Mouse (Mus musculus) liver, embryonic 15.5 days (tissue): Measurements from ENCODE around the gene Gadl1. TPM values are rescaled to one million over a fixed set of nuclear protein-coding genes. Genes with fewer than 3 reads are reported as not detected.

Experiments used
- ATAC-seq: fragments of 200-750 bp; cut with Nextera tagmentation; 2 replicates; pipeline ENCODE4 v1.8.0; 2017; ENCODE audit warnings: moderate number of reproducible peaks, mild to moderate bottlenecking, moderate library complexity; ENCODE audit not compliant: insufficient read depth
- H3K27ac ChIP-seq: fragments of 300-500 bp; sonication (generic); replicated peaks from 2 replicates; pipeline ENCODE4 v1.5.1; 2015; ENCODE audit warnings: mild to moderate bottlenecking, inconsistent platforms
- H3K27me3 ChIP-seq: fragments of 300-500 bp; sonication (generic); 2 replicates; pipeline ENCODE4 v1.6.1; 2015; ENCODE audit warnings: mild to moderate bottlenecking, inconsistent platforms
- H3K36me3 ChIP-seq: fragments of 300-500 bp; sonication (generic); replicated peaks from 2 replicates; pipeline ENCODE4 v1.6.1; 2015; ENCODE audit warnings: moderate library complexity, mild to moderate bottlenecking, inconsistent platforms
- H3K4me1 ChIP-seq: fragments of 300-500 bp; sonication (generic); replicated peaks from 2 replicates; pipeline ENCODE4 v1.6.1; 2015; ENCODE audit warnings: inconsistent platforms
- H3K4me2 ChIP-seq: fragments of 300-500 bp; sonication (generic); 2 replicates; pipeline ENCODE4 v1.6.1; 2015; ENCODE audit warnings: moderate library complexity, mild to moderate bottlenecking, inconsistent platforms
- H3K4me3 ChIP-seq: fragments of 300-500 bp; sonication (generic); replicated peaks from 2 replicates; pipeline ENCODE4 v1.5.1; 2015; ENCODE audit warnings: mild to moderate bottlenecking, inconsistent platforms
- H3K9ac ChIP-seq: fragments of 300-500 bp; sonication (generic); 2 replicates; pipeline ENCODE4 v1.6.1; 2015; ENCODE audit warnings: moderate library complexity, mild to moderate bottlenecking, inconsistent platforms
- H3K9me3 ChIP-seq: fragments of 300-500 bp; sonication (generic); replicated peaks from 2 replicates; pipeline ENCODE4 v1.6.1; 2016; ENCODE audit warnings: inconsistent platforms
- WGBS: fragments of 180-500 bp; shearing (Covaris S2); methylation state at CpG from one replicate; pipeline ENCODE4 v1.1.7; 2015; ENCODE audit warnings: mixed read lengths; ENCODE audit not compliant: insufficient replicate concordance; 5-methylcytosine and 5-hydroxymethylcytosine counted together
- polyA plus RNA-seq: library from polyadenylated mRNA; unstranded; fragments of >200 nt; fragmentation: Nextera tagmentation; extraction: Ambion mirVana; gene quantifications from 2 replicates; pipeline ENCODE4 v1.2.1, GENCODE M21; 2015

The Gadl1 gene
- polyA plus RNA-seq, 1 experiment from 2014 or later: 0.35 TPM

DNA sequence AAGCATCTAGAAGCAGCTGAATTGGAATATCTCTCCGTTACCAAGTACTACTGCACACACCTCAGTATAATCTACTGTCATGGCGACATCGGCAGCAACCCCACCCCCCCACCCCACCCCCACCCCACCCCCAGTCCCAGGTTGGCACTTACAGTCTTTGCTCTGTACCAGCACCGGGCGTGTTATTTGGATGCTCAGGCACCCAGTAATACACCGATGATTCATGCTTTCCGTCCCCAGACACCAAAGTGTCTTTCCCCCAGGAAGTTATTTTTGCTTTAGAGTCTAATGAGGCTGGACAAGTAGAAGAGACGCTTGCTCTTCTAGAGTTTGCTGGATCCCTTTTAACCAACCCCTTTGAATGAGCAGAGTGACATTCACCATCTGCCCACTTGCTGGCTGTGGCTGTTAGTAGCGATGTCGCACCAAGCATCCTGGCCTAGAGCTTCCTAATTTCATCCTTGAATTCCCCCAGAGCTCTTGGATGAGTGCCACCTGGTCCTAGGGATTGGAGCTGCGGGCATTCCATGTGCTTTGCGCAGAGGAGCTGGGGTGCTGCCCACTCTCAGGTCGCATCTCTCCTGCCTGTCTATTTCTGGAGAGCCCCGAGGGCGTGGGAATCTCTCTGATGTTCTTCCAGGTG is 68.5 kb downstream of the Gadl1 start:
- Histone ChIP-seq H3K4me1 (no peaks in the 10 kb centered on the region), H3K4me3 (no peak overlapping the region), H3K27ac (no peak overlapping the region), H3K9me3 (0 out of 2 replicates have a peak, but pooled peaks cover 3% of the 10 kb centered on the region), H3K36me3 (no peaks in the 10 kb centered on the region), H3K27me3 (no peaks in the 10 kb centered on the region), H3K4me2 (no peak overlapping the region), H3K9ac (no peak overlapping the region)
- 77% methylated on average over 15 of the region's 15 CpGs for WGBS
- ATAC-seq: no peak

DNA sequence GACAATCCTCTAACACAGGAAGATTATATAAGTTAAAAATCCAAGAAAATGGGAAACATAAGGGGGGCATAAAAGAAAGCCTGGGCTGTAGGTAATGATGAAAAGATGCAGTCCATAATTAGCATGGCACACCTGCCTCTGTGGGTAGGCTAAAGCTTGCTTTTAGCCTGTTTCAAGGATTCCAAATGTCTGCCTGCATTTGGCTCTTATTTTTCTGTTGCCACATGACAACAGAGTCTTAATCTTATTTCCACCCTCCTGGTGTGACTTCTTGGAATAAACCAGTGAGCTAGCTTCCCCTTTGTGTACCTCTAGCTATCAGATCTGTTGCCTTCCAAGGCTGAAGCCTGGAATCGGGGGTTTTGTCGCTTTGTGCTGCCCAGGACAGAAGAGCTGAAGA is 69.2 kb downstream of the Gadl1 start:
- H3K36me3 ChIP-seq: no peaks in the 10 kb centered on the region
- 0 out of 2 replicates have a peak, but pooled peaks cover 3% of the 10 kb centered on the region for H3K9me3 ChIP-seq
- H3K4me1 ChIP-seq: no peaks in the 10 kb centered on the region
- H3K27ac ChIP-seq: no peak overlapping the region
- no peak overlapping the region for H3K4me2 ChIP-seq
- no peaks in the 10 kb centered on the region for H3K27me3 ChIP-seq
- no peak overlapping the region for H3K4me3 ChIP-seq
- 39% methylated on average over 2 of the region's 2 CpGs for WGBS
- H3K9ac ChIP-seq: no peak overlapping the region
- no peak for ATAC-seq

DNA sequence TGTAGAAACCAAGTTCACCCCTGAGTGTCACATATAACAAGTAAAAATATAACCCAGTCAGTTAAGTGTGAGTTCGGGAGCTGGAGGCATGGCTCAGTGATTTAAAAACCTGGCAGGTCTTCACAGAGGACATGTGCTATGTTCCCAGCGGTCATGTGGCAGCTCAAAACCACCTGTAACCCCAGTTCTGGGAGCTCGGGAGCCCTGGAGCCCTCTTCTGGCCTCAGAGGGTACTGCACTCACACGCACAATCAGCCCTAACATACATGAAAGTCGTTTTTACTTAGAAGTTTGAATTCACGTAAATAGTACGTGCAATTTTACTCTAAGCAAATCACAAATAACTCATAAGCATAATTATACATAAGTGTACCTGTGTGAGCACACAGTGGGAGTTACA is 81.4 kb downstream of the Gadl1 start:
- Histone ChIP-seq H3K27me3 (no peaks in the 10 kb centered on the region), H3K4me2 (no peak overlapping the region), H3K9ac (no peak overlapping the region), H3K9me3 (no peaks in the 10 kb centered on the region), H3K36me3 (no peaks in the 10 kb centered on the region), H3K27ac (no peak overlapping the region), H3K4me1 (no peaks in the 10 kb centered on the region), H3K4me3 (no peak overlapping the region)
- WGBS: 75% methylated on average over 7 of the region's 7 CpGs
- no peak for ATAC-seq

DNA sequence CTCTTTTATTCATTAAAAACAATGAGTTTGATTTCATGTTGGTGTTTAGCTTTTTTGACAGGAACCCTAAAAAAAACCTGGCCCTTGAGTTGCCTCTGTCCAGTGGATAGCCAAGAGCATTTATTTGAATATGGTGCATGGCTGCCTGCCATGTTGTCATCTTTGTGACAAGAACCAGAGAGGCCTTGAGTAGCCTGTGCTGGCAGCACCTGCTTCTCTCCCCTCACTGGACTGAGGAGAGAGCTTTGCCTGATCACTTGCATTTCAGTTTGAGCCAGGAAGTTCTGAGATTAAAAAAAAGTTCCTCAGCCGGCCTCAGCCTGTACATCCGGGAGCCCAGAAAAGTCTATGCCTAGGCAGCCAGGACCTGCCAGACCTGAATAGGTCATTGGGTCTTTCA is 85.5 kb downstream of the Gadl1 start:
- Histone ChIP-seq H3K9ac (no peak overlapping the region), H3K4me1 (no peaks in the 10 kb centered on the region), H3K4me2 (no peak overlapping the region), H3K36me3 (no peaks in the 10 kb centered on the region), H3K27ac (no peak overlapping the region), H3K9me3 (no peaks in the 10 kb centered on the region), H3K4me3 (no peak overlapping the region), H3K27me3 (no peaks in the 10 kb centered on the region)
- ATAC-seq: no peak
- 62% methylated on average over 2 of the region's 2 CpGs for WGBS

DNA sequence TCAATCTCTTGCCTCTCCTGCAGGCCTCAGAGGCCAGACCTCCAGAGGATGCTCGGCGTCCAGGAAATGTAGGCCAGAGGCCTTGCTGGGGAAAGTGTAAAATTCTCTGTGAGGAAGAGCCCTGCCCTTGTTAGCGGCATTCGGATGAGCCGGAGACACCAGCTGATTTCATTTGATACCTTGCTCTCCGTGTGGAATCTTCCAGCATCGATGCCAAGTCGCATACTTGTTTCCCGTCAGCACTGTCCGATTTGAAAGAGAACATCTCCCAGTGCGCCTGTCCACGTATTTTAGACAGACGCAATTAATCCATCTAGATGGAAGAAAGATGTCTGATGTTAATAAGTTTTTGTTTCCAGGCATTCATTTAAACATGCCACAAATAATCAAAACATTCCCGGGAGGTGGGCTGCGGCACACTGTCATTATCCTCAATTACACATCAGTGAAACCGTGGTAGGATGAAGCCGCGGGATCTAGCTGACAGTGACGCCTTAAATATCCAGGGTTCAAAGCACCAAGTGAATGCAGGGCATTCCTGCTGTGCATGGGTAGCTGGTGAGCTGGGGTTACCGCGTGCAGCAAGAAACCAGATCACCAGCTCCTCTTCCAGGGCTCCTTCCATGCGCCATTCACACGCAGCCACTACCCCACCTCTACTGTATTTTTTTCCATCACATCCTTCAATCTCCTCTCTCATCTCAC is 86.8 kb downstream of the Gadl1 start:
- Histone ChIP-seq H3K4me3 (no peak overlapping the region), H3K9me3 (no peaks in the 10 kb centered on the region), H3K4me2 (no peak overlapping the region), H3K27ac (no peak overlapping the region), H3K9ac (no peak overlapping the region), H3K27me3 (no peaks in the 10 kb centered on the region), H3K4me1 (no peaks in the 10 kb centered on the region), H3K36me3 (no peaks in the 10 kb centered on the region)
- ATAC-seq: no peak
- WGBS: 79% methylated on average over 23 of the region's 23 CpGs

DNA sequence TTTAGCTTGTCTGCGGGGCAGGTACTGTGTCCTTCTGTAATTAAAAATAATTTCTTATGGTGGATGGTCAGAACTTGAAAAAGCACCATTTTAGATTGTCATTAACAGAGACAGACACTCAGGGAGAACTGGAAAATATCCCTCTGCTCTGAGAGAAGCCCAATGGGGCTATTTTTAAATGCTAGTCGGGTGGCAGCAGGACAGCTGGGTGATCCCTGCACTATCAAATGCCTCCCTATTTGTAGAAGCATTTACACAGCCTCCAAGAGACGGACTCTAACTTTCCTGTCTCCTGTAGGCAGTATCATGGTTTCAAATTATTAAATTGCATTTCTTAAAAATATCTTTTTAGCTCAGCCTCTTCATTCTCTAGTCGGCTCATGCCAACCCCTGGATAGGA is 89.1 kb downstream of the Gadl1 start:
- no peak overlapping the region for H3K4me3 ChIP-seq
- no peaks in the 10 kb centered on the region for H3K36me3 ChIP-seq
- H3K4me2 ChIP-seq: no peak overlapping the region
- H3K9me3 ChIP-seq: no peaks in the 10 kb centered on the region
- WGBS: 49% methylated on average over 4 of the region's 4 CpGs
- ATAC-seq: no peak
- no peak overlapping the region for H3K27ac ChIP-seq
- no peak overlapping the region for H3K9ac ChIP-seq
- no peaks in the 10 kb centered on the region for H3K4me1 ChIP-seq
- no peaks in the 10 kb centered on the region for H3K27me3 ChIP-seq

DNA sequence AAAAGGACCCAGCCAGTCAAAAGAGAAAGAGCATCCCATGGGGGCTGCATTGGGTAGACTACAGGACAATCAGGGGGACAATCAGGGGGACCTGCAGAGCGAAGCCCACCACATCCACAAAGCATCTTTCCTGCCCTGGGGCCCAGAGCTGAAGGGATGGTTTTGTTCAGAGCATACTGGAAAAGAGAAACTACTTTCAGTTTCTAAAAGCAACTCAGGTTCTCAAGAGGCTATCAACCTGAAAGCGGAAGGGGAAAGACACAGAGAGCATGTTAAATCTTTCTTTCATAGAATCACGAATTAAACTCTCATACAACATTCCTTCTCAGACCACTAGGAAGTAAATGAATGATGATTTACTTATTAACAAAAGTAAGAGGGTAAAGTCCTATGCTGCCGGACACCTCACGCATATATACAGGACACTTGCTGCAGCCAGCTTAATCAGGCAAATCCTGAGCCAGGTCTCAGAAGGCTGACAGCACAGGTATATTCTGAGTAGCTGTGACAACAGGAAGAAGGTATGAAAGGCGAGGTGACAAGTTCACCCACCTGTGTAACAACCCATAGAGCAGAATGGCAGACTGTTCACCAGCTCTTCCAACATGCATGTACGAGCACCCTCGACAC is 90.2 kb downstream of the Gadl1 start:
- no peak for ATAC-seq

DNA sequence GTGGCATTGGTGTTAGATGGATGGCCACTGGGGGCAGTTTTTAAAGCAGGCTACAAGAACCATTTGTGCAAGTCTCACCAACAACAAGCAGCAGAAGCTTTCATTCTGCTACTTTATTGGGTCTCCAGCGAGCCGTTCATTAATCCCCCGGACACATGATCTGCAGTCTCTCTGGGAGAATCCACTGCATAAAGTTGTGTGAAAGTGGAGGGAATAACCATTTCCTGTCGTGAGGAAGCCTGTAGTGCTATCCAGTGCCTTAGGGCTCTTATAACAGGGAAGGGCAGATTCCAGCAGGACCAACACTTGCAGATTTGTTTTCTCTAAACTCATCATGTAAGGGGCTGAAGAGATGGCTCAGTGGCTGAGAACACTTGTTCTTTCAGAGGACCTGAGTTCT is 104.7 kb downstream of the Gadl1 start:
- H3K4me2 ChIP-seq: no peak overlapping the region
- H3K36me3 ChIP-seq: no peaks in the 10 kb centered on the region
- no peaks in the 10 kb centered on the region for H3K4me1 ChIP-seq
- ATAC-seq: no peak
- no peak overlapping the region for H3K27ac ChIP-seq
- H3K27me3 ChIP-seq: no peaks in the 10 kb centered on the region
- WGBS: 63% methylated on average over 4 of the region's 4 CpGs
- no peak overlapping the region for H3K9ac ChIP-seq
- no peaks in the 10 kb centered on the region for H3K9me3 ChIP-seq
- H3K4me3 ChIP-seq: no peak overlapping the region

More for the DNA sequence above, 90.2 kb downstream of the Gadl1 start:
- no peak overlapping the region for H3K4me2 ChIP-seq
- WGBS: 56% methylated on average over 8 of the region's 8 CpGs
- no peaks in the 10 kb centered on the region for H3K4me1 ChIP-seq
- H3K27ac ChIP-seq: no peak overlapping the region
- no peak overlapping the region for H3K4me3 ChIP-seq
- H3K9me3 ChIP-seq: no peaks in the 10 kb centered on the region
- no peak overlapping the region for H3K9ac ChIP-seq
- H3K36me3 ChIP-seq: no peaks in the 10 kb centered on the region
- no peaks in the 10 kb centered on the region for H3K27me3 ChIP-seq

DNA sequence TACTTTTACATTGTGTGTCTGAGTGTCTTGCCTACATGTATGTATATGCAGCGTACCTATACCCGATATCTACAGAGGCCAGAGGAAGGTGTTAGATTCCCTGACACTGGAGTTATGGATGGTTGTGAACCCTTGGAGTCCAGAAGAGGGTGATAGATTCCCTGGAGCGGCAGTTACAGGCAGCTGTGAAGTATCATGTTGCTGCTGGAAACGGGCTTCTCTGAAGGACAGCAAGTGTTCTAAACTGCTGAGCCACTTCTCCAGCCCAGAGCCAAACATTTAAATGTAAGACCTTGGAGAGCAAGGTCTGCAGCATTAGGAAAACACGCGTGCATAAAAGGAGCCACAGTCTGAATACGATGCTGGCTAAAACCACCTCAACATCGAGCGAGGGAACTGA is 107.0 kb downstream of the Gadl1 start:
- Histone ChIP-seq H3K9me3 (no peaks in the 10 kb centered on the region), H3K27ac (no peak overlapping the region), H3K4me2 (no peak overlapping the region), H3K4me1 (no peaks in the 10 kb centered on the region), H3K4me3 (no peak overlapping the region), H3K9ac (no peak overlapping the region), H3K27me3 (no peaks in the 10 kb centered on the region), H3K36me3 (no peaks in the 10 kb centered on the region)
- WGBS: 68% methylated on average over 9 of the region's 9 CpGs
- no peak for ATAC-seq

DNA sequence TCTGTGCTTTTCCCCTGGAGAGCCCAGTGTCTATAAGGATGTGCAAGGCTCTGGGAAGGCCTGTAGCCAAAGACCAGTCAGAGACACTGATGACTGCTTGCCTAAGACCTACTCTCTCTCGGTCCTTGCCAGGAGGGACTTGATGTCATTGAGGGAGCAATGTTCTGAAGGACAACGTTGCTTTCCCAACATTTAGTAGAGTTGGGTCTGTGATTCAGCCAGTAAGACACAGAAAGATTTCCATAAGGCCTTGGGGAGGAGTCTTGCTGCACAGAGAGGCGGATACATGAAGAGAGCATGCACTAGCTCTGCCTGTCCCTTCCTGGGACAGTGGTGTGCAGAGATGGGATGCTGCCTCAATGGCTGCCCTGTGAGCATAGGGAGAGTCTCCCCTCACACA is 107.8 kb downstream of the Gadl1 start:
- ATAC-seq: no peak
- Histone ChIP-seq H3K9me3 (no peaks in the 10 kb centered on the region), H3K36me3 (no peaks in the 10 kb centered on the region), H3K4me2 (no peak overlapping the region), H3K27ac (no peak overlapping the region), H3K9ac (no peak overlapping the region), H3K4me1 (no peaks in the 10 kb centered on the region), H3K27me3 (no peaks in the 10 kb centered on the region), H3K4me3 (no peak overlapping the region)
- 64% methylated on average over 3 of the region's 3 CpGs for WGBS

DNA sequence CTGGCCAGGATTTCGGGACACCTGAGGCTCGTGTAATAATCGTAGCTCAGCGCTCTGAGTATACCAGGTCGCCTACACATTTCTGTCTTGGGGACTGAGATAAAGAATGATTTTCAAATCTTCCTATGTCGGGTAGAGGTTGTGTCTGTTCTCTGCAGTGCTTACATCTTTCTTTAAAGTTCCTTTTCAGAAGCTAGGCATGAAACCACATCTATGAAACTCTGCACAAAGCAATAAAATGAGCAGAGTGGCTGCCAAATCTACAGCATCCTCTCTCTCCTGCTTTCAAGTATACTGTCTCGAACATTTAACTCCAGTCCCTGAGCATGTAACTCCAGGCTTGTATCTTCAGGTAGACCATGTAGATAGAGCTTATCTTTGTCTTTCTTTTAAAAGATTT is 109.3 kb downstream of the Gadl1 start:
- 67% methylated on average over 7 of the region's 7 CpGs for WGBS
- no peak for ATAC-seq
- H3K27ac ChIP-seq: no peak overlapping the region

More for the DNA sequence above, 109.3 kb downstream of the Gadl1 start:
- Histone ChIP-seq H3K9ac (no peak overlapping the region), H3K4me3 (no peak overlapping the region), H3K4me2 (no peak overlapping the region), H3K9me3 (no peaks in the 10 kb centered on the region), H3K36me3 (no peaks in the 10 kb centered on the region), H3K4me1 (no peaks in the 10 kb centered on the region), H3K27me3 (no peaks in the 10 kb centered on the region)
